Mouse (Mus musculus) CH12.LX (cell line): ENCODE data around the gene Ttll5. TPM values are rescaled to one million over a fixed set of nuclear protein-coding genes. Genes with fewer than 3 reads are reported as not detected.

Experiments used
- DNase-seq: peaks from one replicate; pipeline ENCODE4 v3.0.0-alpha.2; 2013; ENCODE audit errors: extremely low read depth
- H3K27ac ChIP-seq: 2 replicates; pipeline ENCODE4 v1.5.1; 2012; ENCODE audit warnings: low read depth, mild to moderate bottlenecking, control low read depth, moderate library complexity; ENCODE audit not compliant: insufficient read depth
- H3K27me3 ChIP-seq: replicated peaks from 2 replicates; pipeline ENCODE3; 2012; ENCODE audit warnings: inconsistent platforms
- H3K36me3 ChIP-seq, 2 experiments: replicated peaks in 1 of 2; 2 replicates each; pipeline versions ENCODE3 to v1.6.1; 2012; ENCODE audit warnings: inconsistent platforms in 1 of 2, low read length in 1 of 2, mild to moderate bottlenecking in 1 of 2, mixed read lengths in 1 of 2, moderate library complexity in 1 of 2; ENCODE audit not compliant: control insufficient read depth in 1 of 2, insufficient read depth in 1 of 2
- H3K4me1 ChIP-seq, 2 experiments: 2 replicates each; pipeline ENCODE4 v1.6.1; 2012; ENCODE audit warnings: inconsistent platforms in 1 of 2, moderate library complexity in 1 of 2; ENCODE audit not compliant: insufficient read depth in 2 of 2, control insufficient read depth in 1 of 2
- H3K4me2 ChIP-seq: 2 replicates; pipeline ENCODE4 v1.6.1; 2012; ENCODE audit warnings: low read depth, mild to moderate bottlenecking, control low read depth; ENCODE audit not compliant: poor library complexity, insufficient read depth, severe bottlenecking
- H3K4me3 ChIP-seq, 3 experiments: fragments of 150-350 bp in 1 of 3; sonication (generic) in 1 of 3; replicated peaks in 1 of 3; 2 replicates each; pipeline versions ENCODE3 to v1.5.1; 2011 to 2012; ENCODE audit warnings: low read depth in 2 of 3, low read length in 2 of 3, mild to moderate bottlenecking in 2 of 3, moderate library complexity in 2 of 3, control low read depth in 1 of 3, improper control_type of control experiment in 1 of 3, inconsistent platforms in 1 of 3, mixed read lengths in 1 of 3; ENCODE audit not compliant: poor library complexity in 1 of 3
- H3K79me2 ChIP-seq: replicated peaks from 2 replicates; pipeline ENCODE4 v1.6.1; 2012; ENCODE audit warnings: mild to moderate bottlenecking, moderate library complexity; ENCODE audit not compliant: control insufficient read depth, poor library complexity, insufficient read depth, severe bottlenecking; ENCODE audit errors: extremely low read depth
- H3K9ac ChIP-seq: 2 replicates; pipeline ENCODE4 v1.6.1; 2012; ENCODE audit warnings: low read depth, mild to moderate bottlenecking, control low read depth, moderate library complexity; ENCODE audit not compliant: insufficient read depth
- H3K9me3 ChIP-seq: replicated peaks from 2 replicates; pipeline ENCODE3; 2012; ENCODE audit warnings: low read length, inconsistent platforms, mixed read lengths
- BHLHE40 ChIP-seq: IDR thresholded peaks from 2 replicates; pipeline ENCODE4 v1.6.1; 2011; ENCODE audit warnings: mild to moderate bottlenecking, low read depth, low read length, improper control_type of control experiment
- CHD1 ChIP-seq: IDR thresholded peaks from 2 replicates; pipeline ENCODE4 v1.6.1; 2012; ENCODE audit warnings: low read depth, low read length, improper control_type of control experiment, inconsistent platforms
- CHD2 ChIP-seq: IDR thresholded peaks from 2 replicates; pipeline ENCODE4 v1.6.1; 2011; ENCODE audit warnings: low read length, improper control_type of control experiment
- CTCF ChIP-seq, 2 experiments: IDR thresholded peaks in 1 of 2; conservative IDR thresholded peaks in 1 of 2; 2 replicates each; pipeline ENCODE4 v1.5.1; 2011 to 2012; ENCODE audit warnings: low read depth in 2 of 2, low read length in 2 of 2, improper control_type of control experiment in 1 of 2, inconsistent platforms in 1 of 2, mild to moderate bottlenecking in 1 of 2, moderate library complexity in 1 of 2
- E2F4 ChIP-seq: IDR thresholded peaks from 2 replicates; pipeline ENCODE4 v1.6.1; 2011; ENCODE audit warnings: low read depth, low read length, improper control_type of control experiment; ENCODE audit not compliant: insufficient replicate concordance
- ELF1 ChIP-seq: IDR thresholded peaks from 2 replicates; pipeline ENCODE4 v1.6.1; 2014; ENCODE audit warnings: low read depth, mild to moderate bottlenecking, inconsistent platforms, low read length, improper control_type of control experiment
- EP300 ChIP-seq: IDR thresholded peaks from 2 replicates; pipeline ENCODE4 v1.6.1; 2011; ENCODE audit warnings: low read length, improper control_type of control experiment
- ETS1 ChIP-seq: conservative IDR thresholded peaks from 2 replicates; pipeline ENCODE4 v1.6.1; 2012; ENCODE audit warnings: low read depth, mild to moderate bottlenecking, inconsistent platforms, low read length, improper control_type of control experiment, moderate library complexity
- HCFC1 ChIP-seq: IDR thresholded peaks from 2 replicates; pipeline ENCODE4 v1.6.1; 2012; ENCODE audit warnings: low read depth, mild to moderate bottlenecking, inconsistent platforms, low read length, improper control_type of control experiment
- IRF4 ChIP-seq: IDR thresholded peaks from 2 replicates; pipeline ENCODE4 v1.6.1; 2014; ENCODE audit warnings: low read depth, mild to moderate bottlenecking, inconsistent platforms, low read length, improper control_type of control experiment
- JUND ChIP-seq: conservative IDR thresholded peaks from 2 replicates; pipeline ENCODE4 v1.6.1; 2011; ENCODE audit warnings: low read depth, low read length, improper control_type of control experiment
- KAT2A ChIP-seq: IDR thresholded peaks from 2 replicates; pipeline ENCODE4 v1.6.1; 2012; ENCODE audit warnings: low read length, improper control_type of control experiment, inconsistent platforms; ENCODE audit not compliant: insufficient replicate concordance
- MAX ChIP-seq: IDR thresholded peaks from 2 replicates; pipeline ENCODE4 v1.6.1; 2011; ENCODE audit warnings: low read length, improper control_type of control experiment
- MAZ ChIP-seq: IDR thresholded peaks from 2 replicates; pipeline ENCODE4 v1.6.1; 2012; ENCODE audit warnings: low read depth, mild to moderate bottlenecking, inconsistent platforms, low read length, improper control_type of control experiment, moderate library complexity
- MXI1 ChIP-seq: IDR thresholded peaks from 2 replicates; pipeline ENCODE4 v1.6.1; 2011; ENCODE audit warnings: mild to moderate bottlenecking, low read depth, low read length, improper control_type of control experiment
- NELFE ChIP-seq: IDR thresholded peaks from 2 replicates; pipeline ENCODE4 v1.6.1; 2011; ENCODE audit warnings: low read depth, low read length, improper control_type of control experiment
- NRF1 ChIP-seq: IDR thresholded peaks from 2 replicates; pipeline ENCODE4 v1.6.1; 2014; ENCODE audit warnings: low read depth, mild to moderate bottlenecking, inconsistent platforms, low read length, improper control_type of control experiment, moderate library complexity
- PAX5 ChIP-seq: IDR thresholded peaks from 2 replicates; pipeline ENCODE4 v1.6.1; 2012; ENCODE audit warnings: low read length, inconsistent platforms, mixed read lengths
- POLR2A ChIP-seq: IDR thresholded peaks from 2 replicates; pipeline ENCODE4 v1.6.1; 2011; ENCODE audit warnings: low read depth, mild to moderate bottlenecking, improper control_type of control experiment, low read length
- POLR2AphosphoS2 ChIP-seq: IDR thresholded peaks from 2 replicates; pipeline ENCODE4 v1.6.1; 2011; ENCODE audit warnings: low read depth, low read length, improper control_type of control experiment
- RAD21 ChIP-seq: IDR thresholded peaks from 2 replicates; pipeline ENCODE4 v1.6.1; 2011; ENCODE audit warnings: low read depth, mild to moderate bottlenecking, low read length, improper control_type of control experiment, moderate library complexity
- SIN3A ChIP-seq: IDR thresholded peaks from 2 replicates; pipeline ENCODE4 v1.6.1; 2012; ENCODE audit warnings: low read length, improper control_type of control experiment, inconsistent platforms
- SMC3 ChIP-seq: IDR thresholded peaks from 2 replicates; pipeline ENCODE4 v1.6.1; 2011; ENCODE audit warnings: low read depth, low read length, improper control_type of control experiment
- TBP ChIP-seq: conservative IDR thresholded peaks from 2 replicates; pipeline ENCODE4 v1.6.1; 2011; ENCODE audit warnings: low read depth, low read length, improper control_type of control experiment
- TCF12 ChIP-seq: IDR thresholded peaks from 2 replicates; pipeline ENCODE4 v1.6.1; 2014; ENCODE audit warnings: low read depth, mild to moderate bottlenecking, inconsistent platforms, low read length, improper control_type of control experiment
- UBTF ChIP-seq: IDR thresholded peaks from 2 replicates; pipeline ENCODE4 v1.6.1; 2012; ENCODE audit warnings: low read depth, mild to moderate bottlenecking, inconsistent platforms, low read length, improper control_type of control experiment, moderate library complexity
- USF1 ChIP-seq: IDR thresholded peaks from 2 replicates; pipeline ENCODE4 v1.6.1; 2014; ENCODE audit warnings: low read depth, mild to moderate bottlenecking, inconsistent platforms, low read length, improper control_type of control experiment
- ZC3H11A ChIP-seq: IDR thresholded peaks from 2 replicates; pipeline ENCODE4 v1.6.1; 2012; ENCODE audit warnings: low read depth, mild to moderate bottlenecking, inconsistent platforms, low read length, improper control_type of control experiment
- ZKSCAN1 ChIP-seq: IDR thresholded peaks from 2 replicates; pipeline ENCODE4 v1.6.1; 2012; ENCODE audit warnings: low read depth, inconsistent platforms, low read length, improper control_type of control experiment, borderline replicate concordance
- ZMIZ1 ChIP-seq: IDR thresholded peaks from 2 replicates; pipeline ENCODE4 v1.6.1; 2012; ENCODE audit warnings: low read depth, mild to moderate bottlenecking, inconsistent platforms, low read length, improper control_type of control experiment
- dilution Hi-C: fragments of 300-500 bp; cut with MboI; formaldehyde crosslinking; loops from 2 replicates; pipeline ENCODE4 v1.14.3; 2020; ENCODE audit warnings: low sequenced_read_pairs; ENCODE audit not compliant: extremely low pct_unique_long_range_greater_than_20kb, extremely low pct_ligation_motif_present
- in situ Hi-C: fragments of 300-500 bp; cut with MboI; formaldehyde crosslinking; loops from 3 replicates; pipeline ENCODE4 v1.14.3; 2019; ENCODE audit warnings: low sequenced_read_pairs, low pct_ligation_motif_present, low pct_unique_long_range_greater_than_20kb, mixed read lengths
- polyA plus RNA-seq: library from polyadenylated mRNA; unstranded; fragments of >175 nt; gene quantifications from 2 replicates; pipeline ENCODE4 v1.2.1, GENCODE M21; 2012; ENCODE audit warnings: low read depth; ENCODE audit not compliant: insufficient read length
- total RNA-seq, 2 experiments: library from RNA; depleted of rRNA; stranded (reverse); fragments of 300-350 nt in 1 of 2; fragments of >200 nt in 1 of 2; gene quantifications; 2 replicates each; pipeline ENCODE4 v1.2.3; 2012 to 2014

Gene Ttll5
- total and polyA plus RNA-seq, 3 experiments, result 5.7 to 14.0 (median 8.7) TPM

- dilution Hi-C loops, result no loop called here
- H3K27ac ChIP-seq, result no peak overlapping the region
- peak overlapping the region; percentile 66 for H3K4me2 ChIP-seq
- H3K27me3 ChIP-seq, result peaks cover 27% of the 10 kb centered on the region
- peaks cover 0 to 3% of the 10 kb centered on the region in 2 experiments; a peak in 1 of 4 replicates for H3K4me1 ChIP-seq
- no peaks in the 10 kb centered on the region for H3K9me3 ChIP-seq
- no peaks in the 10 kb centered on the region for H3K79me2 ChIP-seq
- TF ChIP-seq TCF12 (no peak), PAX5 (no peak), UBTF (peak; percentile 94), POLR2A (no peak), CTCF (conservative IDR thresholded peaks at IDR 0.05 in 1 of 2, IDR thresholded peaks at IDR 0.05 in 1 of 2; ENCODE audit: low read depth in 2 of 2, low read length in 2 of 2) (peak in 1 of 2 experiments; percentile 94; a peak in 2 of 4 replicates), NELFE (peak; percentile 35; the same call in 1 of the 2 replicates), CHD1 (no peak), EP300 (no peak), MXI1 (0 out of 2 replicates have a peak, but pooled peaks have one; percentile 20), KAT2A (no peak), POLR2AphosphoS2 (no peak), SMC3 (peak; percentile 96), ELF1 (no peak), E2F4 (no peak), NRF1 (0 out of 2 replicates have a peak, but pooled peaks have one; percentile 9), IRF4 (peak; percentile 65; the same call in 1 of the 2 replicates), MAZ (no peak), TBP (no peak), RAD21 (peak; percentile 99), ZC3H11A (peak; percentile 71), SIN3A (peak; percentile 40; the same call in 1 of the 2 replicates)
- DNase-seq, result peak; percentile 64
- in situ Hi-C loops, result loop anchor here (5.0 to 10.0 kb wide), 3 partner anchors 54 to 227 kb away; no protein-coding TSS in a partner anchor
- peak overlapping the region; percentile 42 to 62 (median 49) for H3K4me3 ChIP-seq
- H3K9ac ChIP-seq, result peak overlapping the region; percentile 46
- H3K36me3 ChIP-seq, result no peaks in the 10 kb centered on the region
Measured at GRCm38 (mm10) chr12:86079202-86079667, 254.8 kb downstream of the Ttll5 start.

GRCm38 (mm10) chr12:86082481-86083012 is 258.1 kb downstream of the Ttll5 start, which contains the start of gene Ift43:
Gene Ift43 (plus strand): TSS chr12:86082541.
- dilution Hi-C loops, result no loop called here
- H3K9ac ChIP-seq, result peak within 1 kb of the TSS; percentile 37
- peaks cover 27% of the 10 kb centered on the region for H3K27me3 ChIP-seq
- TF ChIP-seq CHD2 (no peak), RAD21 (no peak), TCF12 (no peak), IRF4 (no peak), POLR2AphosphoS2 (no peak), NELFE (0 out of 2 replicates have a peak, but pooled peaks have one; percentile 34), UBTF (no peak), USF1 (no peak), BHLHE40 (no peak), EP300 (no peak), MAZ (no peak), POLR2A (peak; percentile 51; the same call in 1 of the 2 replicates), ETS1 (no peak), HCFC1 (peak; percentile 49; the same call in 1 of the 2 replicates), ZMIZ1 (no peak), MAX (0 out of 2 replicates have a peak, but pooled peaks have one; percentile 26), ZKSCAN1 (no peak), NRF1 (0 out of 2 replicates have a peak, but pooled peaks have one; percentile 11), JUND (no peak), SIN3A (peak; percentile 93), E2F4 (no peak)

More at GRCm38 (mm10) chr12:86082481-86083012, 258.1 kb downstream of the Ttll5 start, which contains the start of gene Ift43:
- H3K4me1 ChIP-seq, result peaks cover 0 to 3% of the 10 kb centered on the region in 2 experiments; a peak in 1 of 4 replicates
- H3K27ac ChIP-seq, result no peak within 1 kb of the TSS
- no peaks in the 10 kb centered on the region for H3K79me2 ChIP-seq
- in situ Hi-C loops, result no loop called here
- H3K36me3 ChIP-seq, result no peaks in the 10 kb centered on the region
- peak within 1 kb of the TSS; percentile 53 to 71 (median 68) for H3K4me3 ChIP-seq
- no peaks in the 10 kb centered on the region for H3K9me3 ChIP-seq
- DNase-seq, result peak; percentile 35
- peak within 1 kb of the TSS; percentile 81 for H3K4me2 ChIP-seq
